Mouse (Mus musculus) spleen, postnatal 0 days (tissue): ENCODE measurements around the gene Ppp1r21. TPM values are rescaled to one million over a fixed set of nuclear protein-coding genes. Genes with fewer than 3 reads are reported as not detected.

Source experiments
- polyA plus RNA-seq: library from polyadenylated mRNA; unstranded; fragments of >200 nt; fragmentation: Nextera tagmentation; extraction: Ambion mirVana; gene quantifications from 2 replicates; pipeline ENCODE4 v1.2.1, GENCODE M21; 2015

Ppp1r21 gene
- polyA plus RNA-seq = 10.2 and 14.1 TPM in 2 replicates

GRCm38 (mm10) chr17:88529519-88530235 is at the start of gene Ppp1r21:
Gene Ppp1r21 (plus strand): TSS chr17:88530118.

GRCm38 (mm10) chr17:88597222-88598055 is 67.5 kb downstream of the Ppp1r21 start, which contains the start of gene Ston1:
Gene Ston1 (plus strand): TSS chr17:88597684.

Other genes with a start within 250 kb of the Ppp1r21 start
- 13.4 and 15.1 TPM in 2 replicates for gene Foxn2, start 89.4 kb upstream of the Ppp1r21 start, polyA plus RNA-seq
- gene Ston1, start 67.6 kb downstream of the Ppp1r21 start, polyA plus RNA-seq = 2.9 and 3.2 TPM in 2 replicates
- gene Gtf2a1l, start 138.5 kb downstream of the Ppp1r21 start, polyA plus RNA-seq = not detected in 2 replicates